Mouse (Mus musculus) heart, adult 9 months (tissue): Measurements from ENCODE around the gene Cers6.
A peak's percentile ranks its signal among the peaks of the same experiment; 100 is the strongest.

Source experiments
- DNase-seq, 2 experiments: peaks; one replicate each; pipeline ENCODE4 v3.0.0; 2022; ENCODE audit warnings: low spot score in 2 of 2

Gene Cers6

GRCm38 (mm10) chr2:68916299-68916698, 55.1 kb downstream of the Cers6 start:
- DNase-seq = no peak

- no peak for DNase-seq
Measured at GRCm38 (mm10) chr2:68917010-68917409, 55.8 kb downstream of the Cers6 start.

- no peak for DNase-seq
Measured at GRCm38 (mm10) chr2:68917524-68917923, 56.3 kb downstream of the Cers6 start.

- no peak for DNase-seq
Measured at GRCm38 (mm10) chr2:68924344-68924743, 63.1 kb downstream of the Cers6 start.

- DNase-seq = no peak
Measured at GRCm38 (mm10) chr2:68925542-68925941, 64.3 kb downstream of the Cers6 start.

- DNase-seq = no peak
Measured at GRCm38 (mm10) chr2:68926913-68927790, 65.9 kb downstream of the Cers6 start.

- DNase-seq = no peak
Measured at GRCm38 (mm10) chr2:68932240-68932639, 71.0 kb downstream of the Cers6 start.

GRCm38 (mm10) chr2:68932656-68933055, 71.4 kb downstream of the Cers6 start:
- no peak for DNase-seq

GRCm38 (mm10) chr2:68934651-68935050, 73.4 kb downstream of the Cers6 start:
- DNase-seq = peak; percentile 66 to 70

- no peak for DNase-seq
Measured at GRCm38 (mm10) chr2:68935721-68936294, 74.6 kb downstream of the Cers6 start.

- DNase-seq = no peak
Measured at GRCm38 (mm10) chr2:68936773-68937172, 75.5 kb downstream of the Cers6 start.

- no peak for DNase-seq
Measured at GRCm38 (mm10) chr2:68937833-68938232, 76.6 kb downstream of the Cers6 start.

- DNase-seq = no peak
Measured at GRCm38 (mm10) chr2:68944898-68945297, 83.7 kb downstream of the Cers6 start.

GRCm38 (mm10) chr2:68945976-68946375, 84.7 kb downstream of the Cers6 start:
- DNase-seq = no peak

- no peak for DNase-seq
Measured at GRCm38 (mm10) chr2:68946819-68947218, 85.6 kb downstream of the Cers6 start.

GRCm38 (mm10) chr2:68949137-68949536, 87.9 kb downstream of the Cers6 start:
- DNase-seq = no peak

- DNase-seq = peak; percentile 32 to 40
Measured at GRCm38 (mm10) chr2:68949728-68950127, 88.5 kb downstream of the Cers6 start.

- DNase-seq = no peak
Measured at GRCm38 (mm10) chr2:68951706-68952105, 90.5 kb downstream of the Cers6 start.

GRCm38 (mm10) chr2:68953688-68954087, 92.4 kb downstream of the Cers6 start:
- no peak for DNase-seq

GRCm38 (mm10) chr2:68955496-68955895, 94.3 kb downstream of the Cers6 start:
- DNase-seq = no peak

- no peak for DNase-seq
Measured at GRCm38 (mm10) chr2:68956146-68956545, 94.9 kb downstream of the Cers6 start.

GRCm38 (mm10) chr2:68957831-68958230, 96.6 kb downstream of the Cers6 start:
- DNase-seq = no peak

- no peak for DNase-seq
Measured at GRCm38 (mm10) chr2:68959573-68959972, 98.3 kb downstream of the Cers6 start.
